Mouse (Mus musculus) hindbrain, embryonic 12.5 days (tissue): ENCODE data around the gene Gdf9. TPM values are rescaled to one million over a fixed set of nuclear protein-coding genes. Genes with fewer than 3 reads are reported as not detected.
"Not testable (repeated sequence)": the region's sequence is repeated elsewhere in the genome, so short reads cannot be mapped to it uniquely, and the experiment has no call there.

Experiments used
- ATAC-seq: fragments of 200-750 bp; cut with Nextera tagmentation; 2 replicates; pipeline ENCODE4 v1.8.0; 2017; ENCODE audit warnings: moderate TSS enrichment; ENCODE audit not compliant: low FRiP score
- H3K27ac ChIP-seq: fragments of 300-500 bp; sonication (generic); 2 replicates; pipeline ENCODE4 v1.5.1; 2016; ENCODE audit warnings: mild to moderate bottlenecking
- H3K27me3 ChIP-seq: fragments of 300-500 bp; sonication (generic); 2 replicates; pipeline ENCODE4 v1.6.1; 2016; ENCODE audit warnings: mild to moderate bottlenecking
- H3K36me3 ChIP-seq: fragments of 300-500 bp; sonication (generic); 2 replicates; pipeline ENCODE4 v1.6.1; 2016; ENCODE audit warnings: mild to moderate bottlenecking
- H3K4me1 ChIP-seq: fragments of 300-500 bp; sonication (generic); 2 replicates; pipeline ENCODE4 v1.6.1; 2016
- H3K4me2 ChIP-seq: fragments of 300-500 bp; sonication (generic); replicated peaks from 2 replicates; pipeline ENCODE4 v1.6.1; 2016; ENCODE audit warnings: mild to moderate bottlenecking
- H3K4me3 ChIP-seq: fragments of 300-500 bp; sonication (generic); 2 replicates; pipeline ENCODE4 v1.5.1; 2016; ENCODE audit warnings: mild to moderate bottlenecking
- H3K9ac ChIP-seq: fragments of 300-500 bp; sonication (generic); 2 replicates; pipeline ENCODE4 v1.6.1; 2016; ENCODE audit warnings: mild to moderate bottlenecking, moderate library complexity
- H3K9me3 ChIP-seq: fragments of 300-500 bp; sonication (generic); replicated peaks from 2 replicates; pipeline ENCODE4 v1.6.1; 2016; ENCODE audit warnings: mild to moderate bottlenecking
- WGBS: fragments of 180-500 bp; shearing (Covaris S2); methylation state at CpG from one replicate; pipeline ENCODE4 v1.1.7; 2016; 5-methylcytosine and 5-hydroxymethylcytosine counted together
- polyA plus RNA-seq: library from polyadenylated mRNA; unstranded; fragments of >200 nt; fragmentation: Nextera tagmentation; extraction: Ambion mirVana; gene quantifications from 2 replicates; pipeline ENCODE4 v1.2.1, GENCODE M21; 2016

Gene Gdf9
- 2.6 and 3.9 TPM in 2 replicates for polyA plus RNA-seq

- peak within 1 kb of the TSS; percentile 56 for H3K27ac ChIP-seq
- peak; percentile 97 for ATAC-seq
Measured at GRCm38 (mm10) chr11:53430670-53431346, at the start of gene Gdf9, which contains the start of gene Uqcrq. TSS of gene Gdf9 (plus strand) at chr11:53431023. TSS of gene Uqcrq (minus strand) at chr11:53430831.

GRCm38 (mm10) chr11:53383758-53384428, 46.9 kb upstream of the Gdf9 start:
- Histone ChIP-seq H3K27me3 (no peaks in the 10 kb centered on the region), H3K27ac (no peak overlapping the region)
- WGBS = 96% methylated on average over 2 of the region's 2 CpGs

More at GRCm38 (mm10) chr11:53430670-53431346, at the start of gene Gdf9, which contains the start of gene Uqcrq:
- Histone ChIP-seq H3K27me3 (no peaks in the 10 kb centered on the region), H3K9ac (peak within 1 kb of the TSS; percentile 87), H3K9me3 (no peaks in the 10 kb centered on the region), H3K36me3 (peaks cover 15% of the 10 kb centered on the region), H3K4me3 (peak within 1 kb of the TSS; percentile 70), H3K4me2 (peak within 1 kb of the TSS; percentile 86), H3K4me1 (peaks cover 8% of the 10 kb centered on the region)
- WGBS = under 1% methylated on average over 44 of the region's 44 CpGs

GRCm38 (mm10) chr11:53393856-53394255, 37.0 kb upstream of the Gdf9 start:
- Histone ChIP-seq H3K9ac (no peak overlapping the region), H3K27me3 (no peaks in the 10 kb centered on the region), H3K4me1 (no peaks in the 10 kb centered on the region), H3K27ac (no peak overlapping the region), H3K4me3 (no peak overlapping the region), H3K4me2 (no peak overlapping the region), H3K9me3 (no peaks in the 10 kb centered on the region), H3K36me3 (peaks cover 45% of the 10 kb centered on the region)
- WGBS = 93% methylated on average over 1 of the region's 1 CpGs
- no peak for ATAC-seq

More at GRCm38 (mm10) chr11:53383758-53384428, 46.9 kb upstream of the Gdf9 start:
- no peak overlapping the region for H3K9ac ChIP-seq
- H3K4me1 ChIP-seq = 0 out of 2 replicates have a peak, but pooled peaks cover 1% of the 10 kb centered on the region
- no peaks in the 10 kb centered on the region for H3K9me3 ChIP-seq
- H3K4me3 ChIP-seq = no peak overlapping the region
- H3K36me3 ChIP-seq = peaks cover 31% of the 10 kb centered on the region
- no peak for ATAC-seq
- no peak overlapping the region for H3K4me2 ChIP-seq

- Histone ChIP-seq H3K4me1 (no peaks in the 10 kb centered on the region), H3K27me3 (no peaks in the 10 kb centered on the region), H3K27ac (no peak overlapping the region), H3K9ac (no peak overlapping the region), H3K4me2 (no peak overlapping the region), H3K4me3 (no peak overlapping the region), H3K9me3 (no peaks in the 10 kb centered on the region), H3K36me3 (peaks cover 86% of the 10 kb centered on the region)
- WGBS = 79% methylated on average over 1 of the region's 1 CpGs
- no peak for ATAC-seq
Measured at GRCm38 (mm10) chr11:53403638-53404037, 27.2 kb upstream of the Gdf9 start.

GRCm38 (mm10) chr11:53411738-53412137, 19.1 kb upstream of the Gdf9 start:
- Histone ChIP-seq H3K9ac (no peak overlapping the region), H3K36me3 (peaks cover 88% of the 10 kb centered on the region), H3K9me3 (no peaks in the 10 kb centered on the region), H3K27me3 (no peaks in the 10 kb centered on the region), H3K27ac (no peak overlapping the region), H3K4me2 (no peak overlapping the region), H3K4me1 (no peaks in the 10 kb centered on the region), H3K4me3 (no peak overlapping the region)
- no peak for ATAC-seq

GRCm38 (mm10) chr11:53413871-53414270, 17.0 kb upstream of the Gdf9 start:
- H3K4me3 ChIP-seq = no peak overlapping the region
- H3K36me3 ChIP-seq = peaks cover 91% of the 10 kb centered on the region
- no peak overlapping the region for H3K27ac ChIP-seq
- no peak overlapping the region for H3K4me2 ChIP-seq
- H3K4me1 ChIP-seq = no peaks in the 10 kb centered on the region
- H3K9me3 ChIP-seq = no peaks in the 10 kb centered on the region
- WGBS = over 99% methylated on average over 4 of the region's 4 CpGs
- H3K9ac ChIP-seq = no peak overlapping the region
- no peak for ATAC-seq
- H3K27me3 ChIP-seq = no peaks in the 10 kb centered on the region

GRCm38 (mm10) chr11:53418048-53418447, 12.8 kb upstream of the Gdf9 start:
- Histone ChIP-seq H3K4me3 (no peak overlapping the region), H3K9ac (no peak overlapping the region), H3K36me3 (peaks cover 77% of the 10 kb centered on the region)

GRCm38 (mm10) chr11:53423036-53423435, 7.8 kb upstream of the Gdf9 start, which contains the start of gene Leap2:
TSS of gene Leap2 (minus strand) at chr11:53423170.
- ATAC-seq = no peak
- no peak within 1 kb of the TSS for H3K9ac ChIP-seq
- H3K36me3 ChIP-seq = peaks cover 35% of the 10 kb centered on the region
- no peaks in the 10 kb centered on the region for H3K9me3 ChIP-seq
- WGBS = 93% methylated on average over 4 of the region's 4 CpGs
- H3K27ac ChIP-seq = no peak within 1 kb of the TSS
- no peaks in the 10 kb centered on the region for H3K27me3 ChIP-seq
- H3K4me3 ChIP-seq = no peak within 1 kb of the TSS
- H3K4me1 ChIP-seq = no peaks in the 10 kb centered on the region
- H3K4me2 ChIP-seq = no peak within 1 kb of the TSS

More at GRCm38 (mm10) chr11:53418048-53418447, 12.8 kb upstream of the Gdf9 start:
- Histone ChIP-seq H3K4me2 (no peak overlapping the region), H3K27ac (no peak overlapping the region), H3K27me3 (no peaks in the 10 kb centered on the region), H3K9me3 (no peaks in the 10 kb centered on the region), H3K4me1 (no peaks in the 10 kb centered on the region)
- no peak for ATAC-seq

- H3K9me3 ChIP-seq = no peaks in the 10 kb centered on the region
- no peak for ATAC-seq
Measured at GRCm38 (mm10) chr11:53424826-53425225, 6.0 kb upstream of the Gdf9 start.

GRCm38 (mm10) chr11:53425251-53425650, 5.6 kb upstream of the Gdf9 start:
- no peak overlapping the region for H3K27ac ChIP-seq
- peaks cover 8% of the 10 kb centered on the region for H3K4me1 ChIP-seq
- no peaks in the 10 kb centered on the region for H3K9me3 ChIP-seq
- no peak overlapping the region for H3K4me3 ChIP-seq
- H3K9ac ChIP-seq = no peak overlapping the region
- 69% methylated on average over 3 of the region's 3 CpGs for WGBS
- no peak overlapping the region for H3K4me2 ChIP-seq
- H3K27me3 ChIP-seq = no peaks in the 10 kb centered on the region
- ATAC-seq = no peak
- peaks cover 27% of the 10 kb centered on the region for H3K36me3 ChIP-seq

More at GRCm38 (mm10) chr11:53424826-53425225, 6.0 kb upstream of the Gdf9 start:
- Histone ChIP-seq H3K4me1 (peaks cover 5% of the 10 kb centered on the region), H3K4me3 (no peak overlapping the region), H3K9ac (no peak overlapping the region), H3K27ac (no peak overlapping the region), H3K27me3 (no peaks in the 10 kb centered on the region), H3K36me3 (peaks cover 32% of the 10 kb centered on the region), H3K4me2 (no peak overlapping the region)
- 80% methylated on average over 2 of the region's 2 CpGs for WGBS

GRCm38 (mm10) chr11:53425711-53426255, 5.0 kb upstream of the Gdf9 start:
- no peak overlapping the region for H3K9ac ChIP-seq
- no peaks in the 10 kb centered on the region for H3K27me3 ChIP-seq
- no peaks in the 10 kb centered on the region for H3K9me3 ChIP-seq
- no peak overlapping the region for H3K27ac ChIP-seq
- peaks cover 8% of the 10 kb centered on the region for H3K4me1 ChIP-seq
- H3K4me2 ChIP-seq = no peak overlapping the region
- no peak for ATAC-seq
- 82% methylated on average over 6 of the region's 6 CpGs for WGBS
- peaks cover 26% of the 10 kb centered on the region for H3K36me3 ChIP-seq
- H3K4me3 ChIP-seq = no peak overlapping the region

- ATAC-seq = not testable (repeated sequence)
- 90% methylated on average over 3 of the region's 3 CpGs for WGBS
Measured at GRCm38 (mm10) chr11:53426914-53427313, 3.9 kb upstream of the Gdf9 start.

More at GRCm38 (mm10) chr11:53426914-53427313, 3.9 kb upstream of the Gdf9 start:
- not testable (repeated sequence) for H3K4me2 ChIP-seq, H3K9me3 ChIP-seq, H3K27ac ChIP-seq, H3K4me1 ChIP-seq, H3K9ac ChIP-seq, H3K27me3 ChIP-seq, H3K4me3 ChIP-seq
- H3K36me3 ChIP-seq = peaks cover 19% of the 10 kb centered on the region
